Mouse (Mus musculus) retina, adult 2 months (tissue): Measurements from ENCODE around the gene Sap30bp.

Experiments used
- DNase-seq: peaks from one replicate; pipeline ENCODE4 v3.0.0-alpha.2; 2012; ENCODE audit warnings: low read depth, low spot score

Sap30bp gene

DNA sequence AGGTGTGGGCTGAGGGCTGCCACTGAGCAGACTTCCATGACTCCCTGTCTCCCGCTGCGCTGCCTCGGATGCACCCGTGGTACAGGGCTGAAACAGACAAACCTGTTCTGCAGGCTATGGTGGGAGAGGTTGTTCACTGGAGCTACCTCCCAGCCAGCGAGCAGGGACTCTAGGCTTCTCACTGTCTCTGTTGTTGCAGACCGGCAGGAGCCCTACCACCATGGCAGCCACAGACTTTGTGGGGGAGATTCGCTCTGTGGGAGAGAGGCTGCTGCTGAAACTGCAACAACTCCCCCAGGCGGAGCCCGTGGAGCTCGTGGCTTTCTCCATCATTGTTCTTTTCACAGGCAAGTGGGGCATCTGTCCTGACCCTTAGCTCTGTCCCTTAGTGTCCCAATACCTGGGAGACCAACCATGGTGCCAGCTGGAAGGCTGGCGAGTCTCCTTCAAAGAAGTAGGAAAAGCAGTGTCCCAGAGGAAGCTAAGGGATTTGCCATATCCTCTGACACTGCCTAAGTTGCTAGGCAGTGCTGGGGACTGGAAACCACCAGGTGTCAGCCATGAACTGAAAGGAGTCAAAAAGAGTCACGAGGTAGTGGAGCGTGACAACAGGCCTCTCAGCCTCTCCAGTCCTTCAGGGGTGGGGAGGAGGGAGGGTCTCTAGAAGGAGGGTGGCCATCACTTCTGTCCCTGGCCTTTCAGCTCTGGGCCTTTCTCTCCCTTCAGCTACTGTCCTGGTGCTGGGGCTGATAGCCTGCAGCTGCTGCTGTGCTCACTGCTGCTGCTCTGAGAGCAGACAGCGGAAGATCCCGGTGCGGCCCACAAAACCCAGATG is 27.9 kb upstream of the Sap30bp start:
- DNase-seq = no peak

DNA sequence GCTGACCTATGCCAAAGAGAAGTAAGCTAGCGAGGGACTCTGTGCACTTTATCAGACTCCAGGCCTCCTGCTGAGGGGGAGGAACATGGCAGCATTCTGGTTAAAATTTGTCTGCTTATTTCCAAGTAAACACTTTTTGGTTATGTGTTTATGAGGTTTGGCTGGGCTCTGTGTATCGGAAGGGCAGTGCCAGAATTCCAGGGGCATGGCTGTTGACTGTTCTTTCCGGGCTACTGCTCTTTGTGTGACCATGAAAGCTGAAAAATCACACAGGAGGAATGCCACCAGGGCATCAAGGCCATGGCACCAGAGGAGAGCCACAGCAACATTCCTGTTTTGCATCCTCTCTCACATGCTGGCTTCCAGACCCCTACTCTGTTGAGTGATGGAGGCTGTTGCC is 27.0 kb upstream of the Sap30bp start:
- no peak for DNase-seq

DNA sequence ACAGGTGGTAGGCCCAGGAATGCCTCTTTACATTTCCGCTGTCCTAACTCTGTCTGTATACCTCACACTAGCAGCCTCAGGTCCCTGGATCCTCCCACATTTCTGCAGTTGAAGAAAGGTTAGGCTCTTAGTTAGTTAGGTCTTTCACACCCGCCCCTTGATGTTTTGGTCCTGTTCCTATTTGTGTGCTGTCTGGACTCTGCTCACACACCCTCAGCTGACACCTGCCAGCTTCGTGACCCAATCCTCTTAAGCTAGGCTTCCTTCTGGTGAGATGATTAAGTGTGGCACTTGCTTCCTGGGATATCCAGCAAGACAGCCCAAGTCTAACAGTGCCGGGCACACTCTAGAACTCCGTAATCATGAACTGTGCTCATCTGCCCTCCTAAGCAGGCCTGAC is 26.6 kb upstream of the Sap30bp start:
- DNase-seq = peak; percentile 61

DNA sequence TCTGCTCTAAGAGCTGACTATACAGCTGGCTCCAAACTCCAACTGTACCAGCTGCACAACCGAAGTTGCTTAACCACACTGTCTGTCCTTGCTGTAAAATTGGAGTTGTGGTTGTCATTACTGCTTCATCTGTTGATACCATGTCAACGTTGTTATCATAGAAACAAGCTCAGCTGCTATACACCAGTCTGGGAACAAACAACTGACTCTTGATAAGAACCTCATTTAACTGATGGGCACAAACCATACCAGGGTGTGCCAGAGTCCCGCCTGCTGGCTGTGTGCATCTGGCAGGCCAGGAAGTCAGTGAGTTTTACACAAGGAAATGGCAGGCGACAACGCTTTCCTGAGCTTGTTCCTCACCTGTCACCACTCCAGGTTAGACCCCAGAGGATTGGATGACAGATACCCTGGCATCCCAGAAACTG is 21.9 kb upstream of the Sap30bp start:
- DNase-seq = no peak

DNA sequence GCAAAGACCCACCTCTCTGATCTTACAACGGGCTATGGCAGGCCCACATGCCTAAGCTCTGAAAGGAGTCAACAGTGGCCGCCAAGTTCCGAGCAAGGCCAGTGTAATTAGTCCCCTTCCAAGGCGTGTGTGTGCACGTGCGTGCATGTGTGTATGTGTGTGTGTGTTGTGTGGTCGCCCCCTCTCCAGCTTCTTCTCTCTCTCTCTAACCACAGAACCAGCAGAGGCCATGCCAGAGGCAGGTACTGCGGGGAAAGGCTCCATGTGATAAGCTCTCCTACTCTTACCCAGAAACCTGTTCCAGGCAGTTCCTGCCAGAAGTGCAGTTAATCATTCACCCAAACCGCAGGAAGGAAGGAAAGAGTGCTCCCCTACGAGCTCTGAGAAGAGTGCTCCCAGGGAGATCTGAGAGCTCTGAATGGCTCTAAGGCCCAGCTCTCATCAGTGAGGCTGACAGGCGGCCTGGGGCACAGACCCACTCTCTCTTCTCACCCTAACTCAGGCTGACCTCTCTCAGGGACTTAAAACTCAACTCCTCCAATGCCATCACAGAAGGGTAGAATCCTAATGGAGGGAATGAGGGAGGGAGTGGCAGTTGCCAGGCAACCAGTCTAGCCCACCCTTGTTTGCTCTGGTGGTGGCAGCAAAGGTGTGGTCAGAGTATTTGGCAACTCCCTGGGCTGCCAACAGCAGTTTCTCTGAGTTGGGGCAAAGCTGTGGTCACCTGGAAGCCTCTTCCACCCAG is 21.3 kb upstream of the Sap30bp start, which contains the start of gene Smim6:
Gene Smim6, plus strand, starts transcription at position 386 of the 745 bp plus-strand sequence.
- no peak for DNase-seq

DNA sequence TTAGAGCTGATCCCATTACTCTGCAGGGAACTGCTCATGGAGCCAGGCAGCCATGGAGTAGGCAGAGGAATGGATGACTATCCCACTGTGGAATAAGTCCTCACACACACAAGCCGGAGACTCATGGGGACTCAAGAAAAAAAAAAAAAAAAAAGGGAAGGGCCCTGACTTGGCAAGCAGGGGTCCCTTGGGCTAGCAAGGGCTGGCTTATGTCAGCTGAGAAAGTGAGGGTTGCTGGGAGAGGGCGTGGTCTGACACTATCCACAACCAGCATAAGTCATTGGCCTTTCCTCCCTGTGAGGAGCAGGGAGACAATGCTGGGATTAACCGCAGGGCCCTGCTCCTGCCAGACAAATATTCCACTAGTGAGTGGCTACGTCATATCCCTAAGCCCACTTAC is 16.5 kb upstream of the Sap30bp start:
- DNase-seq = no peak

DNA sequence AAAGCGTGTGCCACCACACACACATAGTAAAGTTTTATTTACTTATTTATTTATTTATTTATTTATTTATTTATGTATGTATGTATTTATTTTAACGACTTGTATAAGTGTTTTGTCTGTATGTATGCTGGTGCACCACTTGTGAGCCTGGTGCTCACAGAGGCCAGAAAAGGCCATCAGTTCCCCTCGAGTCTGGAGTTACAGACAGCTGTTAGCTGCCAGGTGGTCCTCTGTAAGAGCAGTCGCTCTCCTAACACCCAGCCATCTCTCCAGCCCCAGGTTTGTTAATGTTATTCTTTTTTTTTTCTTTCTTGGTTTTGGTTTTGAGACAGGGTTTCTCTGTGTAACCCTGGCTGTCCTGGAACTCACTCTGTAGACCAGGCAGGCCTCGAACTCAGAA is 14.4 kb upstream of the Sap30bp start:
- DNase-seq = no peak

DNA sequence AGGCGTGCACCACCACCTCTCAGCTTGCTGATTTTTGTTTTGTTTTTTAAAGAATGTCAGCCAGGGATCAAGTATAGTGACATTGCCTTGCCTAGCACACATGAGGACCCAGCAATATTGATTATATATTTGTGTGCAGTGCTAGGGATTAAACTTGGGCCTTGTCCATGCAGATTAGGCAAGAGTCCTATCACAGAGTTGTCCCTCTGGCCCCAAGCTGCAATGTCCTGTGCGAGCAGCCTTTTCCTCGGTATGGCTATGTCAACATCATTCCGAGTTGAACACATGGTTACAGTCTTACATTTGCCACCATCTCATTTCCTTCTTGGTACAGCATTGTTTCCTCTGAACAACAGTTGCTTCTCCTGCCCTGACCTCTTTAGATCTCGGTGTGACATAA is 14.0 kb upstream of the Sap30bp start:
- DNase-seq = no peak

DNA sequence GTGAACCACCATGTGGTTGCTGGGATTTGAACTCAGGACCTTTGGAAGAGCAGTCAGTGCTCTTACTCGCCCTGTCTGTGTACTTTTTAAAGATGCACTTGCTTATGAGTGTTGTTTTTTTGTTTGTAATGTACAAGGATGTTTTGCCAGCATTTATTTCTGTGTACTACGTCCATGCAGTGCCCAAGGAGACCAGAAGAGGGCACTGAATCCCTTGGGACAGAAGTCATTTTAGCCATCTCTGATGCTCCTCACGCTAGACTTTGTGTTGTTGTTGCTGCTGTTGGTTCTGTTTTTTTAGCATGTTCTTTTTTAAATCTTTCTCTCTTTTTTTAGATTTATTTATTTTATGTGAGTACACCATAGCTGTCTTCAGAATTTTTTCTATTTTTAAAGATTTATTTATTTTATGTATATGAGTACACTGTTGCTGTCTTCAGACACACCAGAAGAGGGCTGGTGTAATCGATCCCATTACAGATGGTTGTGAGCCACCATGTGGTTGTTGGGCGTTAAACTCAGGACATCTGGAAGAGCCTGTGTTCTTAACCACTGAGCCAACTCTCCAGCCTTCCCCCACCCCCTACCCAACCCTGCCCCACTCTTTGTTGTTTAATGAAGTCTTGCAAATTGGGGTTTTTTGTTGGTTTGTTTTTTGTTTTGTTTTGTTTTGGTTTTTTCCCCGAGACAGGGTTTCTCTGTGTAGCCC is 12.8 kb upstream of the Sap30bp start:
- DNase-seq = peak; percentile 25

DNA sequence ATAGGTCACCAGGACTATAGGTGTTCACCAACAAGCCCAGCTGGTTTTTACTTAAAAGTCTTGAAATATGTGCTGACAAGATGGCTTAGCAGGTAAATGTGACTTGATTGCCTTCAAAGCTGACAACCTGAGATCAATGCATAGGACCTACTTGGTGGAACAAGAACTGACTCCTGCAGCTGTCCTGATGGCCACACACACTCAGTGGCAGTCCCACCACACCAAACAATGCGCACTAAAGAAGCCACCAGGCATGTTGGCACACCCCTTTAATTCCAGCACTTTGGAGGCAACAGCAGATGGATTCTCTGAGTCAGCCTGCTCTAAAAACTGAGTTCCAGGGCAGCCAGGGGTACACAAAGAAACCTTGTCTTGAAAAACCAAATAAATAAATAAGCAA is 11.1 kb upstream of the Sap30bp start:
- no peak for DNase-seq

DNA sequence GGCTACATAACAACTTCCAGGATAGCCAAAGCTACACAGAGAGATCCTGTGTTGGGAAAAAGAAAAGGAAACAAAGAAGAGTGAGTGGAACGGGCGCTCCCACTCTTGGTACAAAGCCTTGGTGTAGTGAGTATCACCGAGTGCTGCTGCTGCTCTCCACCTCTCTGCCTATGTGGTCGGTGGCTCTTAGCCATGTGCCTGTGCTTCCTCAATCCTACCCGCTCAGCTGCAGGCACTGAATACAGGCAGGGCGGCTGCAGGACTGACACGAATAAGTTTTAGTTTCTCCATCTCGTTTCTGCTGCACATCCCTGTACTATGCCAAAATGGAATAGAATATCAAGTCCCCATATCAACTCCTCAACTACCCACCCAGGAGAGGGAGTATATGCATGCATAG is 4.1 kb upstream of the Sap30bp start:
- DNase-seq = no peak

DNA sequence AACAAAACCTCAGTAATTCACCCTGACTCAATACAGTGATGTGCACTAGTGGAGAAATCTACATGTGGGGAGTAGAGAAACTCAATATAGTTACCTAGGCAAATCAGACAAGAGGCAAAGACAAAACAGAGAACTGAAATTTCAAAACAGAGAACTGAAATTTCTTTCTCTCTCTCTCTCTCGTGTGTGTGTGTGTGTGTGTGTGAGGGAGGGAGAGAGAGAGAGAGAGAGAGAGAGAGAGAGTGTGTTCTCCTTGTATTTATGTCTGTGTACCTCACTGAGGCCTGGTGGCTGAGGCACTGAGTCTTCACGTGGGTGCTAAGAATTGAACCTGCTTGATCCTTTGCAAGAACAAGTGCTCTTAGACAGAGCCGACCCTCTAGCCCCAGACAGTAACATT is 3.3 kb upstream of the Sap30bp start:
- no peak for DNase-seq

DNA sequence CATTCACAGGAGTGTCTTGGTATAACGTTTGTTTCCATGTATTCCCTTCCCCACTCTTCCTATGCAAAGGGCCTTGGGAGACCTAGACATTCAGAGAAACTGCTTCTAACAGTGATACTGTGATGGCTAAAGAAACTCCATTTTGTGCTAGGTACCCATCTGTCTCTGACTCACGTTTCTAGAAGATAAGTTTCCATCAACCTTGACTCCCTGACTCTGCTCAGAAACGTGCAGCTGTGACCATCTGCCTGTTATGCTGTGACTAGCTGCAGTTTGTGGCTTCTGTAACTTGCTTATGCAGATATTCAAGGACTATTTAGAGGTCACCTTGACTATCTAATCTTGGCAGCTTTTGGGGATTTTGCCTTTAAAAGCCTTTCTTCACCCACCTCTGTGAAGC is 1.8 kb upstream of the Sap30bp start:
- DNase-seq = no peak

DNA sequence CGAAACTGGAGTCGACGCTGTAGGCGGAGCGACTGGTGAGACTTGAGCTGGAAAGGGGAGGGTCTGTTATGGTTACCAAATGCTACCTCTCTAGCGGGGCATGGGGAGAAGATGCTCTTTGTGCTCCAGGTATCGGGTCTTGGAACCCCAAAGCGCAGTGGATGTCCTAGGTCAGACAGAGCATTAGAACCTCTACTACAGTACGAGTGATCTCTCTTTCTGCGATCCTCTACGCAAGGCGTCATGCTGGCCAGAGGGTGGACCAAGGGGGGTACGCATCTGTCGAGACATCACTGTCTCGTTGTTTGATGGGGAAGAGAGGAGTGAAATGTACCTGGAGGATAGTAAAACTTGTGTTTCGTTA is 647 bp downstream of the Sap30bp start:
- DNase-seq = no peak

DNA sequence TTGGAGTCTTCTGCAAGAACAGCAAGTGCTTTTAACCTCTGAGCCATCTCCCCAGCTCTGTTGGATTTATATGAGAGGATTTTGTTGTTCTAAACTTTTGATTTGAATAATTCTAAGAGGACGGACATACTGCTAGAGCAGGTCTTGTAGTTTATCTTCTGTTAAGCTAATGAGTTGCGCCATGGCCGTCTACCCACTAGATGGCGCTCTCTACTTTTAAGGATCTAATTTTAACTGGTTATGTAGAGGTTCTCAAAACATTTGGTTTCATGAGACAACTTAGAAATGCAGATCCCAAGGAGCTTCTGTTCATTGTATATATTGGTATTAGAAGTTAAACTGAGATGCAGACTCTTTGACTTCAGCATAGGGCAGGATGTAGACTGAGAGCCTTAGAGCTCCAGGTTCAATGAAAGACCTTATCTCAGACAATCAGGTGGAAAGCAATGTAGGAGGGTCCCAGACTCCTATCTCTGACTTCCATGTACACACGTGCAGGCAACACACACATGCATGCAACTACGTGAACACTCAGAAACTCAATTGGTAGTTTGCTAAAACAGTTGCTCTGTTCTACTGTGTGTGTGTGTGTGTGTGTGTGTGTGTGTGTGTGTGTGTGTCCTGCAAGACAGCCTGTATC is 6.7 kb downstream of the Sap30bp start:
- DNase-seq = peak; percentile 23

DNA sequence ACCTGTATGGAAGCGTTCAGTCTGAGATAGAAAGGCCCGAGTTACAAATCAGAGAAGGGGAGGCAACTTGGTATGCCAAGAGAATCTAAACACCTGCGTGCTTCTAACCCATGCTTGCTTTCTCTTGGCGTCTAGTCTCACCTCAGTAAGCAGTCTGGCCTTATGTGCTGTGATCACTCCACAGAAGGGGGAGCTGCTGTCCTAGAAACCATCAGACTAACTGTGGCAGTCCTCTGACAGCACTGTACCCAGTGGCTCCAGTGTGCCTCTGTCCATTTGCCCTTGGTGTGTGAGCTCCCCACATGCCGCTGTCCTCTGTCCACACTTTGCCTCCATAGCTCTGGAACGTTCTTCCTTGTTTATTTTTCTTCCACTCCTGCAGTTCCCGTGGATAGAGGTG is 8.9 kb downstream of the Sap30bp start:
- DNase-seq = no peak

DNA sequence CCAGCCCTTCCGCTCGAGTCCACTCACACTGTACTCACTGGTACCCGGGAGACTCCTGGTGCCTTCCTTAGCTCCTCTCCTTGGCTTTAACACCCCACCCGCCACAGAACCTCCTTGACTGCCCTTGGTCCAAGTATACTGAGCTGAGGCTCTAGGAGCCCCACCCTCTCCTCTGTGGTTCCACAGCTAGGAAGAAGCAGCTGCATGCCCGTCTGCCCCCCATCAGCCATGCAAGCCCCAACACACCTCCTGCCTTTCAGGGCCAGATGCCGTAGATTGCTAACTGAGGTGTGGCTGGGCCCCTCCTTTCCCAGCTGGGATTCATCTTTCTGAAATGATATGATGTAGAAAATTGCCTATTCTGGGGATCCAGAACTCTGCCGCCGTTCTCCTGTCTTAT is 12.2 kb downstream of the Sap30bp start:
- DNase-seq = no peak

DNA sequence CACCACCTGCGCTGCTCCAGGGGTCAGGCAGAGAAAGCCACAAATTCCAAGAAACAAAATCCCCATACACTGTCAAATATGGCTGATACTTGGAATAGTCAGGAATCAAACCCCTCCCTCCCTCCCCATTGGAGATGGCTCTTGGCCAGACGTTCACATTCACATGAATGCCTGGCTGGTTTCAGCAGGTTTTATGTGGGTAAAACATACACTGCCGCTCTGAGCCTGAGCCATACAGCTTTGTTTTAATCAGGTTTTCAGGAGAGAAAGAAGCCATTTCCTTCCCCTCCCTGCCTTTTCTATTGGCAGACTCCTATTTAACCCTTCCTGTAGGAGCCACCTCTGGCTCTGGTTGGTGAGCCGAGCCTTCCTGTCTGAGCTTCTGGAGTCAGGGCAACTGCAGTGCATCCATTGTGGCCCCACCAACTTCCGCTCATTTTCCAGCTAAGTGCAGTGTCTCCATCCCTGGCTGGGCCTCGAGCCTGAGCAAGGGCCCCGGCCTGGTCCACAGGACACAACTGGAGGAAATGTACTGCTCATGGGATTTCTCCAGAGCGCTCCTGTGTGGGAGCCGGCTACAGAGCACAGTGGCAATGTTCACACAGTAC is 13.2 kb downstream of the Sap30bp start:
- DNase-seq = no peak

DNA sequence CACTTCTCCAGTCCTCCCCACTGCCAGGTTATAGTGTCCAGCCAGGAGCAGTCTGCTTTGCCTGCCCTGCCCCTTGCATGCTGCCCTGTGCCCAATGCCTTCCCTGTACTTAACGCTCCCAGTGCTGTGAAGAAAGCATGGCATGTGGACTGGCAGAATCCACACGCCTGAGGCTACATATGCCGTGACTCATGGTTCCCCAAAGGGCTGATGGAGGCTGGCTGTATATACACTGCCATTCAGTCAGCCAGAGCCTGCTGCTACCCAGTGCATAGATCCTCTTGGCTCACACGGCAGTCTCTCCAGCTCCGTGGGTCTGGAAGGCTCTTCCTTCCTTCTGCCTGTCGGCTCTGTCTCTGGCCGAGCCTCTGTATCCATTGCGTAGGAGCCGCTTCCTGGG is 15.2 kb downstream of the Sap30bp start:
- no peak for DNase-seq

DNA sequence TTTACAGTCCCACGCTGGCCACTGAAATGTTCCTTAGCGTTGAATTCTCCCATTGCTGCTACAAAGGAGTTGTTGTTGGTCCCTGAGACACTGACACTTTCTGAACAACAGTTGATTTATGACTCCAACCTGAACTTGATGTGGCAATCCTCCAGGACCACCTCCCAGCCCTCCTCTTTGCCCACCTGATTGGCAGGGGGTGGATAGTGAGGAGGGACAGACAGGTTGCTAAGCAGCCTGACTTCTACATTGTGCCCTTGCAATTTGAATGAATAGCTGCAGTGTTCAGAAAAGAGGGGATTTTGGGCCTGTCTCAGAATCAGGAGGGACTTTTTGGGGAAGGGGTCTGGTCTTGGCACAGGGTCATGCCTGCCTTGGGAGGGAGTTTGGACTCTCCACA is 17.6 kb downstream of the Sap30bp start:
- no peak for DNase-seq

DNA sequence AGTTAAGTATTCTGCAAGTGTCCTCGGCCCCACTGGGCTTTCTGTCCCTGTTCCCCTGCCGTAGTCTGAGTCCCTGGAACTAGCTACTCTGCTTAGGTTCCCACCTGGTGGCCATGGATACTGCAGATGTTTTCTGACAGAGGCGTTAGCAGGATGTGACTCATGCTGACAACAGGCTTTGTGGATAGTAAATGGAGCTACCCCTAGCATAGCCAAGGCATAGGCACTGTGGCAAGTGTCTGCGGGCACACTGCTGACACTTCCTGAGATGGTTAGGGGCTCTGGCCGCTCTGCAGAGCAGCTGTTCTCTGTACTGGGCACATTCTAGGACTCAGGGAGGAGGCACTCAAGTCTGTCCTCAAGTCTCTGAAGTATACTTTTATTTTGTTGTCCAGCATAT is 21.6 kb downstream of the Sap30bp start:
- DNase-seq = no peak
